Mouse (Mus musculus): ENCODE data around the gene Cdyl2. TPM values are rescaled to one million over a fixed set of nuclear protein-coding genes. Genes with fewer than 3 reads are reported as not detected.

The Cdyl2 gene
- polyA plus RNA-seq, 1 experiment from 2014 or later, result 7.7 TPM

Other genes starting within 250 kb of the Cdyl2 start
- 4.6 and 9.8 TPM in 2 replicates for gene Dynlrb2, start 228.0 kb downstream of the Cdyl2 start, polyA plus RNA-seq (2016; fragmentation: Nextera tagmentation; extraction: Ambion mirVana)
- gene Cmc2, start 188.5 kb upstream of the Cdyl2 start, polyA plus RNA-seq (2016; fragmentation: Nextera tagmentation; extraction: Ambion mirVana), result 73.6 and 78.2 TPM in 2 replicates
- gene Cenpn, start 188.7 kb upstream of the Cdyl2 start, polyA plus RNA-seq (2016; fragmentation: Nextera tagmentation; extraction: Ambion mirVana), result 43.5 and 45.8 TPM in 2 replicates
- gene Atmin, start 210.4 kb upstream of the Cdyl2 start, polyA plus RNA-seq (2016; fragmentation: Nextera tagmentation; extraction: Ambion mirVana), result 17.9 and 18.5 TPM in 2 replicates
- 4.5 and 5.4 TPM in 2 replicates for gene 1700030J22Rik, start 246.0 kb upstream of the Cdyl2 start, polyA plus RNA-seq (2016; fragmentation: Nextera tagmentation; extraction: Ambion mirVana)